Mouse (Mus musculus) forebrain, embryonic 10.5 days (tissue): Measurements from ENCODE around the gene Fstl4. TPM values are rescaled to one million over a fixed set of nuclear protein-coding genes. Genes with fewer than 3 reads are reported as not detected.

Experiments used
- DNase-seq: peaks from one replicate; pipeline ENCODE4 v3.0.0-alpha.2; 2017; ENCODE audit warnings: low spot score; ENCODE audit errors: extremely low spot score
- H3K27ac ChIP-seq: fragments of 300-500 bp; sonication (generic); 2 replicates; pipeline ENCODE4 v1.5.1; 2016; ENCODE audit warnings: mild to moderate bottlenecking
- H3K27me3 ChIP-seq: fragments of 300-500 bp; sonication (generic); 2 replicates; pipeline ENCODE4 v1.6.1; 2016; ENCODE audit warnings: mild to moderate bottlenecking; ENCODE audit not compliant: poor library complexity, severe bottlenecking
- H3K36me3 ChIP-seq: fragments of 300-500 bp; sonication (generic); replicated peaks from 2 replicates; pipeline ENCODE4 v1.6.1; 2016; ENCODE audit warnings: mild to moderate bottlenecking, moderate library complexity
- H3K4me1 ChIP-seq: fragments of 300-500 bp; sonication (generic); 2 replicates; pipeline ENCODE4 v1.6.1; 2016
- H3K4me3 ChIP-seq: fragments of 300-500 bp; sonication (generic); 2 replicates; pipeline ENCODE4 v1.5.1; 2016; ENCODE audit warnings: mild to moderate bottlenecking, moderate library complexity
- H3K9me3 ChIP-seq: fragments of 300-500 bp; sonication (generic); 2 replicates; pipeline ENCODE4 v1.6.1; 2016; ENCODE audit warnings: mild to moderate bottlenecking, moderate library complexity
- WGBS: fragments of 180-500 bp; shearing (Covaris S2); methylation state at CpG from one replicate; pipeline ENCODE4 v1.1.7; 2016; 5-methylcytosine and 5-hydroxymethylcytosine counted together
- polyA plus RNA-seq: library from polyadenylated mRNA; unstranded; fragments of >200 nt; fragmentation: Nextera tagmentation; extraction: Ambion mirVana; gene quantifications from 2 replicates; pipeline ENCODE4 v1.2.1, GENCODE M21; 2016

Fstl4 gene
- polyA plus RNA-seq, result 0.43 and 0.60 TPM in 2 replicates

DNA sequence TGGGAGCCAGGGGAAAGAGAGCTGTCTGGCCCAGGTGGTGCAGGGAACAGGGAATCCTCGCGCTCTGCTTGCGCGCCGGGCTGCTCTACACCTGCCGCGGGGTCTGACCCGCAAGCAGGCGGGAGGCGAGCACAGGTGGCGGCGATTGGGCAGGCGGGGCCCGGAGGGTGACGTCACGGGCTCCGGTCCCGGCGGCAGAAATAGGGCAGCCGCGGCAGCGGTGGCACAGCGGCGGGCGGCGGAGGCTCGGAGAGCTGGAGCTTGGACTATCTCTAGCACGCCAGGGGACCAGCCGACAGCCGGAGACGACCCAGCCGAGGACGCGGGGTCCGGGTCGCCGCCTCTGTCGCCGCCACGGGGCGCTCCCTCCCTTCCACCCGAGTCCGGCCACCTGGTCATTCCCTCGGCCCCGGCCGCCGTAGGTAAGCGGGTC is at the start of gene Fstl4:
Fstl4 (plus strand) TSS at position 174 of the 433 bp plus-strand sequence.
- Histone ChIP-seq H3K27me3 (peaks cover 79% of the 10 kb centered on the region), H3K9me3 (no peaks in the 10 kb centered on the region), H3K4me1 (peaks cover 22% of the 10 kb centered on the region), H3K36me3 (no peaks in the 10 kb centered on the region), H3K27ac (peak within 1 kb of the TSS; percentile 71), H3K4me3 (peak within 1 kb of the TSS; percentile 70)
- WGBS, result under 1% methylated on average over 47 of the region's 48 CpGs
- DNase-seq, result no peak

DNA sequence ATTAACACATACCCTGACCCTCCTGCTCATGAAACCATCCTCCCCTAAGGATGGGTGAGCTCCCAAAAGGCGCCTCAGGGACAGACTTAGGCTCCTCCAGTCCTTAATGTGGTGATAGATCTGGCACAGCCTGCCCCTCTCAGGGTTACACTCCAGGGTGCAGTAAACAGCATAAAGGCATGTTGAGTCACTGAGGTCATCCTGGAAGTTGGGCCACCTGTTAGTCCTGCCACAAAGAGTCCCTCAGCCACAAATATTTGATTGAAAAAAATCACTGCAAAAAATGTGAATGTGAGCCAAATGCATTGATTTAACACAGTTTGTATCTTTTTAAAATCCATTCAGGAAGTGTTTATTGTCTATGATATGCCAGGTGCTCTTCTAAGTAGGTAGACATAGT is 45.9 kb upstream of the Fstl4 start:
- H3K27ac ChIP-seq, result no peak overlapping the region
- 61% methylated on average over 1 of the region's 1 CpGs for WGBS
- H3K4me3 ChIP-seq, result no peak overlapping the region
- peaks cover 11% of the 10 kb centered on the region for H3K4me1 ChIP-seq
- DNase-seq, result no peak
- H3K27me3 ChIP-seq, result no peaks in the 10 kb centered on the region
- H3K36me3 ChIP-seq, result no peaks in the 10 kb centered on the region
- H3K9me3 ChIP-seq, result no peaks in the 10 kb centered on the region

DNA sequence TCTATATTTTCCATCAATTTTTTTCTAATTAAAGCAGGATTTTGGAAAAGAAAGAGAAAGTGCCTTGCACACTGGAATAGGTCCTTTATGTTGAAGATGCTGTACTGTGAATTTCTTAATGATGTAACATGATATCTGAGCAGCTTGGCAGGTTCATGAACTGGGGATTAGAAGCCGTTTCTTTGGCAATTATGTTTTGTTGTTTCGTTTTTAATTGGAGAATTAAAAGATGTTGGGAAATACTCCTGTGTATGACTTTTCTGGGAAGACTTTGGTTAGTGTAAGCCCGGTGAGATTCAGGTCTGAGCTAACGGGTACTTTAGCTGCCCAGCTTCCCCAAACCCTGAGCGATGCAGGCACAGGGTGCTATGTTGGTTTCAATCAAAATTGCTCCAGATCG is 43.3 kb upstream of the Fstl4 start:
- WGBS, result 61% methylated on average over 6 of the region's 6 CpGs
- H3K4me3 ChIP-seq, result no peak overlapping the region

DNA sequence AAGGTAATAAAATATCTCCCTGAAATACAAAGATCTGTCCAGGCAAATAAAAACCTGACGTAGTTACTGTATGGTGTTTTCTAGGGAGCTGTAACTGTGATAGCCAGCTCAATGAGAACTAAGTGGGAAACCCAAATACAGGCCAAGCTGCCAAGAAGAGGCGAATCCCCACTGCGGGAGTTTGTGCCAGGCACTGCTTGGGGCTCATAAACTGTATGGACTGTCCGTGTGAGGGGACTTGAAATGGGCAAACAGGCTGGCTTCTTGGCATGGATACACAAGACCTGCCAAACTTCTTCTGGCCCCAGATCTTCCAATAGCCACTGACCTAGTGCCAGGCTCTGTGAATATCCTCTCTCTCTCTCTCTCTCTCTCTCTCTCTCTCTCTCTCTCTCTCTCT is 41.7 kb upstream of the Fstl4 start:
- Histone ChIP-seq H3K27me3 (no peaks in the 10 kb centered on the region), H3K27ac (no peak overlapping the region), H3K4me1 (peaks cover 11% of the 10 kb centered on the region), H3K4me3 (no peak overlapping the region), H3K9me3 (no peaks in the 10 kb centered on the region), H3K36me3 (no peaks in the 10 kb centered on the region)
- DNase-seq, result no peak
- WGBS, result 92% methylated on average over 4 of the region's 4 CpGs

More for the DNA sequence above, 43.3 kb upstream of the Fstl4 start:
- H3K36me3 ChIP-seq, result no peaks in the 10 kb centered on the region
- no peak for DNase-seq
- peaks cover 11% of the 10 kb centered on the region for H3K4me1 ChIP-seq
- no peak overlapping the region for H3K27ac ChIP-seq
- H3K27me3 ChIP-seq, result no peaks in the 10 kb centered on the region
- H3K9me3 ChIP-seq, result no peaks in the 10 kb centered on the region

DNA sequence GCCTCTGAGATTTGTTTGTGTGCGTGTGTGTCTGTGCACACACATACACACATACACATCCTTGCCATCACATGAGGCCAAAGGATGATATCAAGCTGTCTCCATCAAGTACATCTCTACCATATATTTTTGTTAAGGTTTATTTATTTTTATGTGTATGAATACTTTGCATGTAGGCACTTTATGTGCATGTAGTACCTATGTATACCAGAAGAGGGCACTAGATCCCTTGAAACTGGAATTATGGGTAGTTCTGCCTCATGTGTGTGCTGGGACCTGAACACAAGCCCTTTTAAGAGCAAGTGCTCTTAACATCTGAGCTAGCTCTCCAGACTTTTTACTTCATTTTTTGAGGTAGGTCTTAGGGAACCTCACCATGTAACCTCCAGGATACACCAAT is 38.4 kb upstream of the Fstl4 start:
- Histone ChIP-seq H3K27ac (no peak overlapping the region), H3K27me3 (no peaks in the 10 kb centered on the region), H3K36me3 (no peaks in the 10 kb centered on the region), H3K4me3 (no peak overlapping the region), H3K4me1 (peaks cover 7% of the 10 kb centered on the region), H3K9me3 (no peaks in the 10 kb centered on the region)
- 97% methylated on average over 1 of the region's 1 CpGs for WGBS
- DNase-seq, result no peak

DNA sequence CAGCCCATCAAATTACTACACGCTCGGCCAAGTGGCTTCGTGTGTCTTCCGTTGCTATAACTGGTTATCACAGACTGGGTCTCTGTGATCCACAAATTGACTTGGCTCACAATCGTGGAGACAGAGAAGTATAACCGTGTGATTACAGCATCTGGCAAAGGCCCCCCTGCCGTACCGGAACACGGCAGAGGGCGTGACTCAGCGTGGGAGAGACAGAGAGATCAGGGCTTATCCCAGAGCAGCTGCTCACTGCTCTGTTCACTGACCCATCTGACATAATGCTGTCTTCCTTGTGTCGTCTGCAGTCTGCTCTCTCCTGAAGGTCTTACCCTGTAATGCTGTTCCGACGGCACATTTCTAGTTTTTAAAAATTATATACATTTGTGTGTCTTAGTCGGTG is 36.0 kb upstream of the Fstl4 start:
- Histone ChIP-seq H3K27me3 (no peaks in the 10 kb centered on the region), H3K4me3 (no peak overlapping the region), H3K36me3 (no peaks in the 10 kb centered on the region), H3K9me3 (no peaks in the 10 kb centered on the region), H3K27ac (no peak overlapping the region), H3K4me1 (no peaks in the 10 kb centered on the region)
- no peak for DNase-seq
- 92% methylated on average over 15 of the region's 15 CpGs for WGBS

DNA sequence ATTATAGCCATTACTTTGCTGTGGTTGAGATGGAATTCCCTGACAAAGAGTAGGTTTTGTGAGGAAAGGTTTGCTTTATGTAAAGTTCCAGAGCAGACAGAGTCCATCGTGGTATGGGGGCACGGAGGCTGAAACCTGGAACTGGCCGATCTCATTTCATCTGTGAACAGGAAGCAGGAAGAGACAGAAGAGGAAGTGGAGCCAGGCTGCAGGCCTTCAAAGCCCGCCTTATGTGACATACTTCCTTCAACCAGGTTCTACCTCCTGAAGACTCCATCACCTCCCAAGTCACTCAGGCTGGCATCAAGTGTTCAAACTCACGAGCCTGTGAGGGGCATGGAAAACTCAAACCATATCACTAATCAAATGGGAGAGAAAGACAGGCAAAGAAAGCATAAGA is 34.5 kb upstream of the Fstl4 start:
- Histone ChIP-seq H3K27me3 (no peaks in the 10 kb centered on the region), H3K9me3 (no peaks in the 10 kb centered on the region), H3K4me1 (no peaks in the 10 kb centered on the region), H3K27ac (no peak overlapping the region), H3K36me3 (no peaks in the 10 kb centered on the region), H3K4me3 (no peak overlapping the region)
- WGBS, result 94% methylated on average over 5 of the region's 5 CpGs
- no peak for DNase-seq

DNA sequence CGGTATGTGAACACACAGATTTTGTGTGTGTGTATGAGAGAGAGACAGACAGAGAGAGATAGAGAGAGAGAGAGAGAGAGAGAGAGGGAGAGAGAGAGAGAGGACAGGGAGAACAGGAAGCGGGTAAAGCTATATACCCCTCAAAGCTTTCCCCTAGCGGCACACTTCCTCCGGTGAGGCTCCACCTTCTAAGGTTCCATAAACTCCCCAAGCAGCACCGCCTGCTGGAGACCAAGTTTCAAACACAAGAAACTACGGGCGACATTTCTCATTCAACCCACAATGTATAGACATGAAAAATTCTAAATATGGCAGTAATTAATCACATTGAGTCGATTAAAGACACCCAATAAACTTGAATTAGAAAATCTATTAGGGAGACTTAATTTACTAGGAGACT is 32.5 kb upstream of the Fstl4 start:
- 55% methylated on average over 8 of the region's 8 CpGs for WGBS
- Histone ChIP-seq H3K4me1 (no peaks in the 10 kb centered on the region), H3K4me3 (no peak overlapping the region), H3K27me3 (no peaks in the 10 kb centered on the region), H3K36me3 (no peaks in the 10 kb centered on the region), H3K9me3 (no peaks in the 10 kb centered on the region), H3K27ac (no peak overlapping the region)
- no peak for DNase-seq

DNA sequence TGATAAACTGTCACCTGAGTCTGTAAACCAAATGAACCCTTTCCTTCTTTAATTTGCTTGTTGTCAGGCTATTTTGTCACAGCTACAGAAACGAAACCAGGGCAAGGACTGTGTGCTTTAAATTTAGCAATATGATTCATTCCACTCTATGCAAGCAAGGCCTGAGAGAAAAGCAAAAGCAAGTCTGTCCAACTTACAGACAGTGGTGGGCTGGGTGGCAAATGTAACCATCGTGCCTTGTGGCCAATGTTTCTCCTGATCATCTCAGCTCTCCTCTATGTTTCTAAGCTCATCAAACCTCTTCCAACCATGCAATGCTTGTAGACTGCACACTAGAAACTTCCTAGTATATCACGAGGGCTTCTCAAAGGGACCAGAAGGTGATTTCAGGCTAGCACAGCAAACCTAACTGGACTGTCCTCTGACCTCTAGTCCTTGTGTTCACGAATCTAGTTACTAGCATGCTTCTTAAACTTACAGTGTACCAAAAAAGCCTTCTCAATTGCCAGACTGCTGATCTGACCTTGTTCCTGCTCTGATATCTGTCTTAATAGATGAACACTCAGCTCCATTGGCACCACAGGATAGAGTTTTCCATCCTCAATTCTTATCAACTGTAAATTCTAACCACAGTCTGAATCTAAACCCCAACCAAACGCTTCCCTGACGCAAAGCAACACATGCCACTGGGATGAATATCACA is 29.8 kb upstream of the Fstl4 start:
- Histone ChIP-seq H3K4me3 (no peak overlapping the region), H3K27ac (no peak overlapping the region), H3K4me1 (peaks cover 6% of the 10 kb centered on the region), H3K9me3 (no peaks in the 10 kb centered on the region), H3K36me3 (no peaks in the 10 kb centered on the region), H3K27me3 (no peaks in the 10 kb centered on the region)
- no peak for DNase-seq
- 86% methylated on average over 6 of the region's 6 CpGs for WGBS

DNA sequence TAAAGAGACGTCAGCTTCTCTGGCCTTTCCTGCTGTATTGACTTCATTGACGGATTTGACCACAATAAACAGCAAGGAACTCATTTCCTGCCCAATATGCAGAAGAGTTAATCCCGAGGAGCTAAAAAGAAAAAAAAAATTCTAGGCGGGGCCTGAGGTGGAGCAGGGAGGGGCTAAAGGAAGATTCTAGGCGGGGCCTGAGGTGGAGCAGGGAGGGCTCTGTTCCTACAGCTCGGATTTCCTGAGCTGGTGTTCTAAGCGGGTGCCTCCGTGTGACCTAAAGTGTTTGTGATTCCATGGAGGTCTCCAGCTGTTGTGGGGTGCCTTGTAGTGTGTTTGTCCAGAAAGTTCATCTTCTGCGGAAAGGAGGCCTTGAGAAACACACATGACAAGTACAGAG is 25.2 kb upstream of the Fstl4 start:
- Histone ChIP-seq H3K36me3 (no peaks in the 10 kb centered on the region), H3K4me3 (no peak overlapping the region), H3K27me3 (peaks cover 3% of the 10 kb centered on the region; the same call in 1 of the 2 replicates), H3K9me3 (no peaks in the 10 kb centered on the region), H3K27ac (no peak overlapping the region), H3K4me1 (peaks cover 7% of the 10 kb centered on the region)
- no peak for DNase-seq
- WGBS, result 29% methylated on average over 9 of the region's 9 CpGs

DNA sequence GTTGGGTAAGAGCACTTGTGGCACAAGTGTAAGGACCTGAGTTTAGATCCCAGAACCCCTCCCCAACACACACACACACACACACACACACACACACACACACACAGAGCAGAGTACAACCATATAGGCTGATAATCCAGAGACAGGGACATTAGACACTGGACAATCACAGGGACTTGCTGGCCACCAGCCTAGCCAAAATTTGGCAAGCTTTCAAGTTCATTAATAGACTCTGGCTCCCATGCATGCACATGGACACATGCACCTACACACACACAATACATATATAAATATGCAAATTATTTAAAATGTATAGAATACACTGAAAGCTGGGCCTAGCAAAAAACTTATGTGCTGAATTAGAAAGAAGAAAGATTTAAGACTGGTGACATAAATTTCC is 24.0 kb upstream of the Fstl4 start:
- no peak overlapping the region for H3K4me3 ChIP-seq
- no peaks in the 10 kb centered on the region for H3K36me3 ChIP-seq
- H3K27ac ChIP-seq, result no peak overlapping the region
- DNase-seq, result no peak
- H3K9me3 ChIP-seq, result no peaks in the 10 kb centered on the region
- H3K27me3 ChIP-seq, result peaks cover 16% of the 10 kb centered on the region
- peaks cover 11% of the 10 kb centered on the region for H3K4me1 ChIP-seq

DNA sequence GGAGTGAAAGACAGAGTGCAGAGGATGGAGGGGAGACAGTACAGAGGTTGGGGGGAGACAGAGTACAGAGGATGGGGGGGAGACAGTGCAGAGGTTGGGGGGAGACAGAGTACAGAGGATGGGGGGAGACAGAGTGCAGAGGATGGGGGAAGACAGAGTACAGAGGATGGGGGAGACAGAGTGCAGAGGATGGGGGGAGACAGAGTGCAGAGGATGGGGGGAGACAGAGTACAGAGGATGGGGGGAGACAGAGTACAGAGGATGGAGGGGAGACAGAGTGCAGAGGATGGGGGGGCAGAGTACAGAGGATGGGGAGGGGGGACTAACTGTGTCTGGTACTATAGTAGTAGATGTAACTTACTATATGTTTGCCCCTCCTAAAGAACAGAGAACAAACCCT is 20.5 kb upstream of the Fstl4 start:
- Histone ChIP-seq H3K36me3 (no peaks in the 10 kb centered on the region), H3K27me3 (peaks cover 46% of the 10 kb centered on the region), H3K27ac (no peak overlapping the region), H3K9me3 (no peaks in the 10 kb centered on the region), H3K4me3 (no peak overlapping the region), H3K4me1 (peaks cover 30% of the 10 kb centered on the region)
- no peak for DNase-seq

DNA sequence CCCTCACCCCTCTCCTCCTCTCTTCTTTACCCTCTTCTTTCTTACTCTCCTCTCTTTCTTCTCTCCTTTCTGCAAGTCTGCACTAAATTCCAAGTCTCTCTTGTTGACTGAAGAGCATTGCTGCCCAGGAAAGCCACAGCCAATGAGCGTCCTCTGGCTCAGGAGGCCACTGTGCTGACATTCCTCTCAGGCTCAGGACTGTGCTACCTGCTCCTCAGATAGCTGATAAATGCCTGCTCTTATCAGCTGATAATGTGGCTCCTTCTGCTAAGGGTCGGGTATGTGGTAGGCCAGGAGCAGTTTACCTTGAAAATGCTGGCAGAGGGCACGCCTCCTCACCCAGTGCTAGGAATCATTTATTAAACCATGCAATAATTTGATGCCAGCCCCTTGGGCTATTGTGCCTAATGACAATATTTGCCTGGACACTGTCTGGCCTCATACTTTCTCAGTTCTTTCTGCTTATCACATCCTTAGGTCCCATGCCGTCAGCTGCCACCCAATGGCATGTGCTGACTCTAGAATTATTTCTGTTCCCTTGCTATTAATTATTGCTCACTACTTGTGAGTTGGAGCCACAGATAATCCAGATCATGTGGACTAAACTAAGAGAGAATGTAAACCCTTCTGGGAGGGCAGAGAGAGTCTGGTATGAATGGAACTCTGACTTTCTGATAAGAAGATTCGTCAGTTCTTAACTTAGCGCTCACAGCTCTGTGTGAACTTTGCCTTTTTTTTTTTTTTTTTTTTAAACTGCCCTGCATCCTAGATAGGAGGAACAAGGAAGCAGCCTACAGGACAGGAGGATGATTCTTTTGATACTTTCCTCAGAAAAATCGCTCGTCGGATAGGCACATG is 19.6 kb upstream of the Fstl4 start:
- H3K9me3 ChIP-seq, result no peaks in the 10 kb centered on the region

More for the DNA sequence above, 19.6 kb upstream of the Fstl4 start:
- no peak for DNase-seq
- Histone ChIP-seq H3K27ac (no peak overlapping the region), H3K27me3 (peaks cover 54% of the 10 kb centered on the region), H3K4me1 (peaks cover 26% of the 10 kb centered on the region), H3K4me3 (no peak overlapping the region), H3K36me3 (no peaks in the 10 kb centered on the region)
- WGBS, result 67% methylated on average over 9 of the region's 9 CpGs
